Mouse (Mus musculus): Measurements from ENCODE around the gene Prlhr. TPM values are rescaled to one million over a fixed set of nuclear protein-coding genes. Genes with fewer than 3 reads are reported as not detected.
A peak's percentile ranks its signal among the peaks of the same experiment; 100 is the strongest.

Gene Prlhr
- polyA plus RNA-seq (2015; fragmentation: Nextera tagmentation; extraction: Ambion mirVana) = not detected in 2 replicates

- no peak for ATAC-seq (ENCODE audit: insufficient number of reproducible peaks, low FRiP score, low TSS enrichment, low read depth)
- peaks cover 17% of the 10 kb centered on the region for H3K4me1 ChIP-seq
- H3K36me3 ChIP-seq = no peaks in the 10 kb centered on the region
- H3K9ac ChIP-seq = no peak within 1 kb of the TSS
- H3K4me2 ChIP-seq (replicated peaks) = peak within 1 kb of the TSS; percentile 42
- H3K27me3 ChIP-seq = peaks cover 43% of the 10 kb centered on the region
- 5% methylated on average over 17 of the region's 17 CpGs for WGBS
- no peaks in the 10 kb centered on the region for H3K9me3 ChIP-seq (replicated peaks)
- H3K27ac ChIP-seq (replicated peaks) = no peak within 1 kb of the TSS
- peak within 1 kb of the TSS; percentile 25 for H3K4me3 ChIP-seq (replicated peaks)
Measured at GRCm38 (mm10) chr19:60468254-60468762, at the start of gene Prlhr. TSS of gene Prlhr (minus strand) at chr19:60468304.

GRCm38 (mm10) chr19:60515064-60515463, 47.0 kb upstream of the Prlhr start:
- no peak overlapping the region for H3K27ac ChIP-seq (replicated peaks)
- no peak for ATAC-seq (ENCODE audit: insufficient number of reproducible peaks, low FRiP score, low TSS enrichment, low read depth)
- H3K4me3 ChIP-seq (replicated peaks) = no peak overlapping the region
- H3K36me3 ChIP-seq = no peaks in the 10 kb centered on the region
- H3K4me2 ChIP-seq (replicated peaks) = no peak overlapping the region
- H3K4me1 ChIP-seq = no peaks in the 10 kb centered on the region
- 56% methylated on average over 2 of the region's 2 CpGs for WGBS
- no peaks in the 10 kb centered on the region for H3K27me3 ChIP-seq
- H3K9ac ChIP-seq = no peak overlapping the region
- H3K9me3 ChIP-seq (replicated peaks) = no peaks in the 10 kb centered on the region

GRCm38 (mm10) chr19:60513431-60513830, 45.3 kb upstream of the Prlhr start:
- no peaks in the 10 kb centered on the region for H3K9me3 ChIP-seq (replicated peaks)
- H3K4me2 ChIP-seq (replicated peaks) = no peak overlapping the region
- WGBS = 59% methylated on average over 3 of the region's 3 CpGs
- H3K27me3 ChIP-seq = no peaks in the 10 kb centered on the region
- no peak for ATAC-seq (ENCODE audit: insufficient number of reproducible peaks, low FRiP score, low TSS enrichment, low read depth)
- no peak overlapping the region for H3K9ac ChIP-seq
- H3K4me1 ChIP-seq = no peaks in the 10 kb centered on the region
- no peaks in the 10 kb centered on the region for H3K36me3 ChIP-seq
- no peak overlapping the region for H3K27ac ChIP-seq (replicated peaks)
- no peak overlapping the region for H3K4me3 ChIP-seq (replicated peaks)

GRCm38 (mm10) chr19:60500209-60500608, 32.1 kb upstream of the Prlhr start:
- no peak for ATAC-seq (ENCODE audit: insufficient number of reproducible peaks, low FRiP score, low TSS enrichment, low read depth)
- H3K27ac ChIP-seq (replicated peaks) = no peak overlapping the region
- no peak overlapping the region for H3K9ac ChIP-seq
- H3K4me3 ChIP-seq (replicated peaks) = no peak overlapping the region
- no peaks in the 10 kb centered on the region for H3K4me1 ChIP-seq
- H3K27me3 ChIP-seq = no peaks in the 10 kb centered on the region
- H3K4me2 ChIP-seq (replicated peaks) = no peak overlapping the region
- no peaks in the 10 kb centered on the region for H3K36me3 ChIP-seq
- H3K9me3 ChIP-seq (replicated peaks) = no peaks in the 10 kb centered on the region

- no peak overlapping the region for H3K9ac ChIP-seq
- ATAC-seq (ENCODE audit: insufficient number of reproducible peaks, low FRiP score, low TSS enrichment, low read depth) = no peak
- no peaks in the 10 kb centered on the region for H3K9me3 ChIP-seq (replicated peaks)
- H3K27ac ChIP-seq (replicated peaks) = no peak overlapping the region
- no peaks in the 10 kb centered on the region for H3K36me3 ChIP-seq
- H3K4me3 ChIP-seq (replicated peaks) = no peak overlapping the region
- H3K4me2 ChIP-seq (replicated peaks) = no peak overlapping the region
- H3K4me1 ChIP-seq = no peaks in the 10 kb centered on the region
- H3K27me3 ChIP-seq = no peaks in the 10 kb centered on the region
- WGBS = 63% methylated on average over 4 of the region's 4 CpGs
Measured at GRCm38 (mm10) chr19:60497171-60497570, 29.1 kb upstream of the Prlhr start.

- H3K4me2 ChIP-seq (replicated peaks) = no peak overlapping the region
- H3K36me3 ChIP-seq = no peaks in the 10 kb centered on the region
- no peaks in the 10 kb centered on the region for H3K4me1 ChIP-seq
- H3K9ac ChIP-seq = no peak overlapping the region
- 41% methylated on average over 3 of the region's 3 CpGs for WGBS
- no peak overlapping the region for H3K27ac ChIP-seq (replicated peaks)
- H3K4me3 ChIP-seq (replicated peaks) = no peak overlapping the region
- H3K27me3 ChIP-seq = no peaks in the 10 kb centered on the region
- no peak for ATAC-seq (ENCODE audit: insufficient number of reproducible peaks, low FRiP score, low TSS enrichment, low read depth)
- H3K9me3 ChIP-seq (replicated peaks) = no peaks in the 10 kb centered on the region
Measured at GRCm38 (mm10) chr19:60495772-60496171, 27.7 kb upstream of the Prlhr start.

- no peaks in the 10 kb centered on the region for H3K4me1 ChIP-seq
- no peak overlapping the region for H3K4me3 ChIP-seq (replicated peaks)
- ATAC-seq (ENCODE audit: insufficient number of reproducible peaks, low FRiP score, low TSS enrichment, low read depth) = no peak
- no peaks in the 10 kb centered on the region for H3K9me3 ChIP-seq (replicated peaks)
- H3K9ac ChIP-seq = no peak overlapping the region
- H3K36me3 ChIP-seq = no peaks in the 10 kb centered on the region
- 76% methylated on average over 1 of the region's 1 CpGs for WGBS
- no peak overlapping the region for H3K4me2 ChIP-seq (replicated peaks)
- no peaks in the 10 kb centered on the region for H3K27me3 ChIP-seq
- H3K27ac ChIP-seq (replicated peaks) = no peak overlapping the region
Measured at GRCm38 (mm10) chr19:60489566-60489965, 21.5 kb upstream of the Prlhr start.

- no peak for ATAC-seq (ENCODE audit: insufficient number of reproducible peaks, low FRiP score, low TSS enrichment, low read depth)
- Histone ChIP-seq H3K4me3 (replicated peaks) (no peak overlapping the region), H3K9me3 (replicated peaks) (no peaks in the 10 kb centered on the region), H3K27ac (replicated peaks) (no peak overlapping the region), H3K9ac (no peak overlapping the region), H3K27me3 (no peaks in the 10 kb centered on the region), H3K36me3 (no peaks in the 10 kb centered on the region), H3K4me2 (replicated peaks) (no peak overlapping the region), H3K4me1 (no peaks in the 10 kb centered on the region)
Measured at GRCm38 (mm10) chr19:60485261-60485660, 17.2 kb upstream of the Prlhr start.

GRCm38 (mm10) chr19:60478859-60479258, 10.8 kb upstream of the Prlhr start:
- H3K4me1 ChIP-seq = no peaks in the 10 kb centered on the region
- no peak overlapping the region for H3K4me2 ChIP-seq (replicated peaks)
- WGBS = 32% methylated on average over 1 of the region's 1 CpGs

GRCm38 (mm10) chr19:60477788-60478187, 9.7 kb upstream of the Prlhr start:
- no peak for ATAC-seq (ENCODE audit: insufficient number of reproducible peaks, low FRiP score, low TSS enrichment, low read depth)
- H3K4me1 ChIP-seq = no peaks in the 10 kb centered on the region
- H3K9me3 ChIP-seq (replicated peaks) = no peaks in the 10 kb centered on the region
- no peaks in the 10 kb centered on the region for H3K36me3 ChIP-seq
- H3K27me3 ChIP-seq = no peaks in the 10 kb centered on the region
- H3K27ac ChIP-seq (replicated peaks) = no peak overlapping the region
- H3K9ac ChIP-seq = no peak overlapping the region
- no peak overlapping the region for H3K4me2 ChIP-seq (replicated peaks)
- no peak overlapping the region for H3K4me3 ChIP-seq (replicated peaks)
- 32% methylated on average over 2 of the region's 2 CpGs for WGBS

More at GRCm38 (mm10) chr19:60478859-60479258, 10.8 kb upstream of the Prlhr start:
- no peak overlapping the region for H3K27ac ChIP-seq (replicated peaks)
- no peaks in the 10 kb centered on the region for H3K27me3 ChIP-seq
- no peaks in the 10 kb centered on the region for H3K36me3 ChIP-seq
- H3K9me3 ChIP-seq (replicated peaks) = no peaks in the 10 kb centered on the region
- no peak overlapping the region for H3K9ac ChIP-seq
- ATAC-seq (ENCODE audit: insufficient number of reproducible peaks, low FRiP score, low TSS enrichment, low read depth) = no peak
- H3K4me3 ChIP-seq (replicated peaks) = no peak overlapping the region

GRCm38 (mm10) chr19:60468846-60469245, 742 bp upstream of the Prlhr start:
- H3K4me3 ChIP-seq (replicated peaks) = no peak overlapping the region
- WGBS = 1% methylated on average over 10 of the region's 10 CpGs
- no peak overlapping the region for H3K27ac ChIP-seq (replicated peaks)
- H3K27me3 ChIP-seq = peaks cover 43% of the 10 kb centered on the region
- H3K36me3 ChIP-seq = no peaks in the 10 kb centered on the region
- peaks cover 14% of the 10 kb centered on the region for H3K4me1 ChIP-seq
- no peak overlapping the region for H3K4me2 ChIP-seq (replicated peaks)
- H3K9ac ChIP-seq = no peak overlapping the region
- no peak for ATAC-seq (ENCODE audit: insufficient number of reproducible peaks, low FRiP score, low TSS enrichment, low read depth)
- no peaks in the 10 kb centered on the region for H3K9me3 ChIP-seq (replicated peaks)

- WGBS = 14% methylated on average over 31 of the region's 31 CpGs
- H3K36me3 ChIP-seq = no peaks in the 10 kb centered on the region
- H3K4me2 ChIP-seq (replicated peaks) = peak overlapping the region; percentile 42
- H3K27me3 ChIP-seq = peaks cover 43% of the 10 kb centered on the region
- H3K9me3 ChIP-seq (replicated peaks) = no peaks in the 10 kb centered on the region
- no peak overlapping the region for H3K9ac ChIP-seq
- H3K27ac ChIP-seq (replicated peaks) = no peak overlapping the region
- peak overlapping the region; percentile 25 for H3K4me3 ChIP-seq (replicated peaks)
- peaks cover 17% of the 10 kb centered on the region for H3K4me1 ChIP-seq
- ATAC-seq (ENCODE audit: insufficient number of reproducible peaks, low FRiP score, low TSS enrichment, low read depth) = no peak
Measured at GRCm38 (mm10) chr19:60467588-60468007, 506 bp downstream of the Prlhr start.
